Mouse (Mus musculus) Muller cell, postnatal 12 days (primary cell): ENCODE measurements around the gene Scn10a.
A peak's percentile ranks its signal among the peaks of the same experiment; 100 is the strongest.

Experiments used
- DNase-seq: peaks from one replicate; pipeline ENCODE4 v3.0.0-alpha.2; 2015; ENCODE audit errors: inconsistent ontology term

The Scn10a gene

DNA sequence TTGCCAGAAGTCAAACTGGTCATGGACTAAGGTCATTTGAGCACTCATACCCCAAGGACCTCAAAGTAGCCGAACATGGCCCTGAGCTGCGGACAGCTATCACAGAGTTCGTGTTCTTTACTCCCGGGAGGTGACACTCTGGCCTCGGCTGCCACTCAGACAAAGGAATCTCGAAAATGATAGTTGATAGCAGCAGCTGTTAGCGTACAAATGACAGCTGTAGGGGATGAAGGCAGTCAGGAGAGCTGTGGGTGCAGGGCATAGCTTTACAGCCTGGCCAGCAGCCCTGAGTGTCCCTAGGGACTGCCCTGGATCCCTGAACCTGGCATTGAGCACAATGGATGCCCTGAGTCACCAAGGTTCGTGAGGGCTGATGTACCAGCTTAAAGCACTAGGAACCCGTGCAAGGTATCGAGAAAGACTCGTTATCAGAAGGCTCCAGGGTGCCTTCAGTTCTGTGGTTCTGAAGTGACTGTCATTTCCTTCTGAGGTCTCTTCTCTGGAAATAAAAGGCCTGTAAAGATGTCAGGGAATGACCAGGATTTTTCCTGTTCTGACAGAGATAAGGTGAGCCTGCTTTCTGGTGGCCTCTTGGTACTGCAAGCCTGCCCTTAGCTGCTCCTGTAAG is 84.8 kb downstream of the Scn10a start:
- no peak for DNase-seq

DNA sequence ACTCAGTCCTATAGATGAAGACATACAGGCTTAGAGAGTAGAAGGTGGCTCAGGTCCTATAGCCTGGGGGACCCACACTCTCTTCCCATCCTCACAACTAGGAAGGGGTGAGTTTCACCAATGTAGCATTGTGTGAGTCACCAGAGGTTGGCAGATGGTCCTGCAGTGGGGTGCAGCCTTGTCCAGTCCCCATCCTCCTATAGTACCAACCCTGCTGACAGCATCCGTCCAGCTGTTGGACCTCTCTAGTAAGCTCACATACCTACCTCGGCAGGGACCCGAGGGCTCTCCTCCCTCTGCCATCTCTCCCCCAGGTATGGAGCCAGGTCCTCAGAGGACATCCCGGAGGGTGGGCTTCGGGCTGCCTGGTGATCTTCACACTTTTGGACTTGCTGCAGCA is 85.6 kb downstream of the Scn10a start:
- DNase-seq, result no peak

DNA sequence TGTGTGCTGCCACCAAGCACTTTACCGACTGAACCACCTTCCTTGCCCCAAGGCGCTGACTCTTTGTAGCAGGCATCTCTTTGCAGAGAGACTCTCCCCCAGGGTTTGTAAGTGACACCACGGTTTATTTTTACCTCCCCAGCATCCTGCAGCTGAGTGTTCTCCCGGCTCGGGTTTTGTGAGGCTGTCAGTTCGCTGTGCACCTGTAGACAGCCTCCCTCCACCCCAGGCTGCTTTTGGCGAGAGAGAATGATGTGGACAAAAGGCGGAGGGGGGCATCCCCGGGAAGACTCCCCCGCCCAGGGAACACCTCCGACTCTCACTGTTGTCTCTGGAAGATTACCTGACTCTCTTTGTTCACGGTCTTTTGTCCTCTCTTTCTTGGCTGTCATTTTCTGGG is 86.3 kb downstream of the Scn10a start:
- no peak for DNase-seq

- DNase-seq, result peak; percentile 61
Measured at GRCm38 (mm10) chr9:119631899-119632533, 87.1 kb downstream of the Scn10a start.

DNA sequence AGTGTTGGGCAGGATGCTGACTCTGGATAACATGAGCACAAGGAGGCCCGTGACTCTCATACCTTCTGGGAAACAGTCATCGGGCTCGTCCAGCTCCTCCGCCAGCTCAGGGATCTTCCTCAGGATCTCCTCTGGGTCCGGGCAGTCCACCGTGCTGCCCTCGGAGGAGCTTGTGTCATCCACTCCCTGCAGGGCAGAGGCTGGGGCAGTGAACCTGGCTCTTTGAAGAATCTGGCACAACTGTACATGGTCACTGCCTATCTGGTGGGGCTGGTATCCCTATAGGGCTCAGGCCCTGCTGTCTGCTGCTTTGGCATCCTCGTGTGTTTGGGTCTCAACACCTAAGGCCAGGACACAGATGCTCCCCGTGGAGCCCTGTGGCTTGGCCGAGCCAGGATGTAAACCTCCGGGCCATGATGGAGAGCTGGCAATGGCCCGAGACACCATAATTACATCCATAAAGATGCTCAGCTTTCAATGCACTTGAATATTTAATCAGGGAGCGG is 87.7 kb downstream of the Scn10a start:
- DNase-seq, result no peak

GRCm38 (mm10) chr9:119628690-119629268 is 90.3 kb downstream of the Scn10a start:
- DNase-seq, result no peak

DNA sequence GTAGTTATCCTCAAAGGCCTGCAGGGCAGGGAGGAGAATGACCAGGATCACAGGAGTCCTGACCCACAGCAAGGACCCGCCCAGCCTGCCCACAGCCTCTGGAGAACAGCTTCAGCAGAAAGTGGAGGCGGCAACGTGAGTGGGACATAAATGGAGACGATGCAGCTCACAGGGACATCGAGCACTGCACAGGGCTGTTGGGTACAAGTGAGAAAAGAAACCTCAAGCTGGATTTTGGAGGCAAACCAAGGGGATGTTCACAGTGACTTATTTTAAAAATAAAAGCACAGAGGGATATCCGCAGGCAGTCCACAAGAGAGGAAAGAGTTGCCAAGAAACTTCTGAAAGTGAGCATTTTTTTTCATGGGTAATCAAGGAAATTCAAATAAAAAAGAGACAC is 91.9 kb downstream of the Scn10a start:
- DNase-seq, result no peak

DNA sequence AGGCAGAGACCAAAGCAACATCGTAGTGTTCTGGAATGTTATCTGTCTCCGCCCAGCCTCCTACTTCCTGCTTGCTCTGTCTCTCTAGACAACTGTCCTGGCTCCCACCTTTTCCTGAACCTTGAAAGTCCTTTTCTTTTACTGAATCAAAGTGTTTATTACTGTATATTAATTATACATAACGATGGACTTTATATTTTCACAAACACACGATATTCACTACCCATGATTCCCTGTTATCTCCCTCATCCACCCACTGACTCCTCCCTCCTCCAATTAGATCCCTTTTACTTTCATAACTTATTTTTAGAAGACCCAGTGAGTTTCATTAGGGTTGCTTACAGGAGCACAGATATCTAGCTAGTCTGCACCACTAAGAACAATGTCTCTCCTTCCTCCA is 95.0 kb downstream of the Scn10a start:
- DNase-seq, result no peak

DNA sequence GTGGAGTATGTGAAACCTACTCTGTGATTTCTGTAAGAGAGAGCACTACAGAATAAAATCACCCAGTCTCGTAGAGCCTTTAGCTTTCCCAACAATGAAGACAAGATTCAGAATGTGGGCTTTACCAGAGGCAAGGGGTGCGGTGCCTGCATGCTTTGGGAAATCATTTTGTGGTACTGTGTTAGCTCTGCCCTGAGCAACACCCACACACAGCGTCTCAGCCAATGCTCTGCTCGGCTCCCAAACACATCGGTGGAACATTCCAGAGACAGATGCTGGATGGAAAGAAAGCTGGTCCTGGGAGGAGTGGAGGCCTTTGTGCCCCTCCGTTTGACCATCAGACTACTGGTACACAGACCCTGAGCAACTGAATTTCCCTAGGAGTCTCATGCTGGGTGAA is 104.3 kb downstream of the Scn10a start:
- no peak for DNase-seq

DNA sequence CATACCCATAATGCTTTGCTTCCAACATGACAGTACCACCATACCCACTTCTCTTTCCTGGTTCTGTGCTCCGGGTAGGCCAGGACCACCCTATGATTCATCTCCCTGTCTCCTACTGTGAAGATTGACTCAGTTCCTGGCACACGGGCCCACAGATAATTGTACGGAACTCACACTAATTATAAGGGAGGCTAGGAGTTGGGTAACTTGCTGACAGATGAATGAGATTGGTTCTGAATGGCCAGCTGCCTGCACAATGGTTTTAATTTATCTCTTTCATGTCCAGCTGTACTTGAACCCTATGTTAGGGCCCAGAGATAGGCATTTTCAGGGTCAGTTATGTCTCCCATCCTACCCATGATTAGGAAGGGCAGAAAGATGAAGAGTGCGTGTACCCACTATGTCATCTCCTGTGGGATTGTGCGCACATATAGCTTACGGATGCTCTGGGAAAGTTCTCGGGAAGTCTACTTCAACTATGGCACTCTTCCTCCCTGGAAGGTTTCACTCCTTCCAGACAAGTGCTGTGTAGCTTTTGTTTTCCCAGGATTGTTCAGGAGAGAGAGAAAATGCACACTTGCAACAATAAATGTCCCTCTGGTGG is 108.5 kb downstream of the Scn10a start:
- DNase-seq, result peak; percentile 27

DNA sequence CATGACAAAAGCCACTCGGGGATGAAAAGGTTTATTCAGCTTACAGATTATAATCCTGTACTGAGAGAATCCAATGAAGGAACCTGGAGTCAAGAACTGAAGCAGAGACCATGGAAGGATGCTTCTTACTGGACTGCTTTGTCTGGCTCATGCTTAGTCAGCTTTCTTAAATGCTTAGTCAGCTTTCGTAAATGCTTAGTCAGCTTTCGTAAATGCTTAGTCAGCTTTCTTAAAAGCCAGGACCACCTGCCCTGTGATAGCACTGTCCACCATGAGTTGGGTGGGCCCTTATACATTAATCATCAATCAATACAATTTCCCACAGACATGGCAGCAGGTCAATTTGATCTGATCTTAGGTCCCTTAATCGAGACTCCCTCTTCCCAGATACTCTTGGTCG is 112.2 kb downstream of the Scn10a start:
- no peak for DNase-seq

DNA sequence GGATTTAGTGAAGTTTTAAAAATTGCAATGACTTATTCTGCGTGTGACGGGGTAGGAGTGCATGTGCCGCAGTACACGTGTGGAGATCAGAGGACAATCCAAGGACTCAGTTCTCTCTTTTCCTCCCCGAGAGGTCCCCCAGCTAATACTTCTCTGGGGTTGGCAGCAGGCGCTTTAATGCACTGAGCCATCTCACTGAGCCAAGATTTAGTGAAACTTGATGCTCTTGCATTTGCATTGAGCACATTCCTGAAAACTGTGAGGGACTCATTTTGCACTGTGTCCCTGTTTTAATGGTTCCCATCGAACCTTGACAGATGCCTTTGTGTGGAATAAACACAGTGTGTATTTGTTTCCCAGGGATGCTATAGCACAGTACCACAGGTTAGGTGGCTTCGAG is 114.5 kb downstream of the Scn10a start:
- no peak for DNase-seq

- no peak for DNase-seq
Measured at GRCm38 (mm10) chr9:119598501-119598900, 120.6 kb downstream of the Scn10a start.

- DNase-seq, result no peak
Measured at GRCm38 (mm10) chr9:119597332-119597731, 121.8 kb downstream of the Scn10a start.

GRCm38 (mm10) chr9:119589592-119589991 is 129.5 kb downstream of the Scn10a start:
- DNase-seq, result no peak

- no peak for DNase-seq
Measured at GRCm38 (mm10) chr9:119588763-119589449, 130.2 kb downstream of the Scn10a start.

DNA sequence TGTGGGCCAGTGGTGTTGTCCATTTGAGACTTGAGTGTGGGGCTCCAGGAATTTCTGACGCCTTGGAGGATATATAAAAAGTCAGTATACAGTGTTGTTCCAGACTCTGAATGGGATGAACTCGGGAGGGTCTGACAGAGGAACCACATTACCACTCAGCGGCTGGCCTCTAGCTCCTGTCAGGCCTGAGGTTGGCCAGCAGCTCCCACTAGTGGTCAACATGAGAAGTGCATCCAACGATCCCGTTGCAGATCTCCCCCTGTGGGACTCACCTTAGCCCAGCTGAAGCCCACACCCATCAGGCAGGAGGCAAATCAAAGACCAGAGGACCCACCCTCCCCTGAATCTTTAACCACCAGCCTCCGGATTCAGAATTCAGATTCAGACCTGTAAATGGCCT is 138.5 kb downstream of the Scn10a start:
- DNase-seq, result peak; percentile 60

- DNase-seq, result no peak
Measured at GRCm38 (mm10) chr9:119580187-119580586, 138.9 kb downstream of the Scn10a start.

DNA sequence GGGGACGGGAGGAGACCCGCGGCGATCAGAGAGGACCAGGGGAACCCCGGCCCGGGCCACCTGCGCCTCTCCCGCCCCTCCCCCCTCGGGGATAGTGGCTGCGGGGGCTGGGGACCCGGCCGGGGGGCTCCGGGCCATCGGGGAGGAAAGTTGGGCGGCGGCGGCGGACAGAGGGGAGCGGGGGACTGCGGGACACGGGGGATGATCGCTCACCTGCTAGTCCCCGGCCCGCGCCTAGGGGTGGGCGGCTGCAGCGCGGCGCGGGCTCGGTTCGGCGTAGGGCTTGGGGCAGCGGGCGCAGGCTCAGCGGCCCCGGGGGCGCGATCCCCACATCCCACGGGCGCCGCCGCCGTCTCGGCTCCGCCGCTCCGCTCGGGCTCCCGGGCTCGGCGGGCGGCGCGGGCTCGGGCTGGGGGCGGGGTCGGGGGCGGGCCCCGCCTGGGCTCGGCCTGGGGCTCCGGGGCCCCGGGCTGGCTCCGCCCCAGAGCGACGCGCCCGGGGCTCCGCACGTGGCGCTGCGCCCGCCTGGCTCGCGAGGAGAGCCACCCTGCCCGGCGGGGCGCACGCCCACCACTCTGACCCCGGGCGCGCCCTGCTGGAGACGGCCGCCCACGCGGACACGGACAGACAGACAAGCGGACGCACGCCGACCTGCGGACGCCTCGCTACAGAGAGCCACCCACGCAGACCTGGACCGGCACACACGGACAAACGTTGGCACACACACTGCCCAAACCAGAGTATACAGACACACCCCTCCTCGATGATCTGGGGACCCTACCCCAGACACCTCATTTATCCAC is 140.3 kb downstream of the Scn10a start, which contains the start of gene Scn5a:
Scn5a (minus strand) TSS at position 381 of the 803 bp plus-strand sequence.
- peak; percentile 62 for DNase-seq

- DNase-seq, result no peak
Measured at GRCm38 (mm10) chr9:119578311-119578635, 140.8 kb downstream of the Scn10a start.

DNA sequence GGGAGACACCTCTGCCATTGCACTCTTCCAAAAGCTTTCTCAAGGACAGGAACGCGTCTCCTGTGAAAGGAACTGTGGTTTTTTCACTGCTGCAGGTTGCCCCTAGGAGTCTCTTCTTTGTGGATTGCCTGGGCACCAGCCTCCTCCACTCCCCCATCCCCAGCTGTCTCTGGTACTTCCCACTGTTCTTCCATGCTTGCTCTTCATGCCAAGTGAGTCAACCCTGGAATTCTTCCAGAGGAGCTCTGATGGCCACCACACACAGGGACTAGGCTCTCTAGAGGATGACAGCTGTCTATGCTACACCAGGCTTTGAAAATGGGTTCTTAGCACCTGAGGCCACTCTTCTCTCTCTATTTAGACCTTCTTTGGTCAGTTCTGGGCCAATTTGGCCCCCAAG is 142.1 kb downstream of the Scn10a start:
- peak; percentile 70 for DNase-seq
